Mouse (Mus musculus) G1E (cell line): ENCODE measurements around the gene Raph1. TPM values are rescaled to one million over a fixed set of nuclear protein-coding genes. Genes with fewer than 3 reads are reported as not detected.

Source experiments
- ATAC-seq: 2 replicates; pipeline ENCODE4 v1.8.0; 2016; ENCODE audit warnings: mild to moderate bottlenecking; ENCODE audit not compliant: insufficient number of reproducible peaks, poor library complexity, low FRiP score, severe bottlenecking; ENCODE audit errors: extremely low read depth
- DNase-seq: peaks from one replicate; pipeline ENCODE4 v3.0.0; 2012; ENCODE audit warnings: low spot score
- H3K27me3 ChIP-seq: 2 replicates; pipeline ENCODE4 v1.6.1; 2012; ENCODE audit warnings: mild to moderate bottlenecking, low read length, inconsistent platforms; ENCODE audit not compliant: insufficient read depth
- H3K36me3 ChIP-seq: replicated peaks from 2 replicates; pipeline ENCODE3; 2012; ENCODE audit warnings: mild to moderate bottlenecking, inconsistent platforms
- H3K4me1 ChIP-seq: 2 replicates; pipeline ENCODE4 v1.6.1; 2012; ENCODE audit warnings: low read depth, low read length, inconsistent platforms, mixed read lengths; ENCODE audit not compliant: insufficient read depth
- H3K4me3 ChIP-seq: 2 replicates; pipeline ENCODE4 v1.5.1; 2012; ENCODE audit warnings: low read depth, mild to moderate bottlenecking, inconsistent platforms, low read length, moderate library complexity, mixed read lengths
- H3K9me3 ChIP-seq: replicated peaks from 2 replicates; pipeline ENCODE4 v1.6.1; 2012; ENCODE audit warnings: inconsistent platforms
- CTCF ChIP-seq: IDR thresholded peaks from 2 replicates; pipeline ENCODE4 v1.5.1; 2012; ENCODE audit warnings: low read depth, low read length, inconsistent platforms, mixed read lengths
- GATA1 ChIP-seq: IDR thresholded peaks from 2 replicates; pipeline ENCODE4 v1.6.1; 2012; ENCODE audit warnings: borderline replicate concordance, low read length, inconsistent platforms, mixed read lengths
- GATA2 ChIP-seq: IDR thresholded peaks from 2 replicates; pipeline ENCODE4 v1.6.1; 2012; ENCODE audit warnings: low read depth, low read length, inconsistent platforms, borderline replicate concordance
- POLR2AphosphoS5 ChIP-seq: IDR thresholded peaks from 2 replicates; pipeline ENCODE4 v1.6.1; 2012; ENCODE audit warnings: low read depth, low read length, inconsistent platforms; ENCODE audit not compliant: insufficient replicate concordance
- TAL1 ChIP-seq: conservative IDR thresholded peaks from 2 replicates; pipeline ENCODE4 v1.6.1; 2012; ENCODE audit warnings: low read depth, low read length, inconsistent platforms, mixed read lengths
- polyA plus RNA-seq: library from polyadenylated mRNA; stranded (reverse); fragments of >175 nt; gene quantifications from 2 replicates; pipeline ENCODE4 v1.2.3, GENCODE M21; 2012
- total RNA-seq, 2 experiments: library from RNA; stranded (forward) in 1 of 2; stranded (reverse) in 1 of 2; fragments of 200-1000 nt in 1 of 2; fragments of >200 nt in 1 of 2; fragmentation: Nextera tagmentation in 1 of 2; gene quantifications; 2 replicates each; pipeline ENCODE4 v1.2.3; 2014 to 2017

The Raph1 gene
- 0.19 TPM in 1 of 2 replicates, not detected in the other for total RNA-seq (2014; fragmentation: Nextera tagmentation)
- total RNA-seq (2017): 0.23 and 0.49 TPM in 2 replicates
- polyA plus RNA-seq: 0.01 TPM in 1 of 2 replicates, not detected in the other

GRCm38 (mm10) chr1:60566631-60567311 lies at the start of gene Raph1:
Raph1 (minus strand) TSS chr1:60567104.
- peaks cover 10% of the 10 kb centered on the region for H3K4me1 ChIP-seq
- H3K4me3 ChIP-seq: peak within 1 kb of the TSS; percentile 68
- ATAC-seq (no peak), DNase-seq (peak; percentile 9)
- H3K36me3 ChIP-seq: no peaks in the 10 kb centered on the region
- H3K27me3 ChIP-seq: peaks cover 30% of the 10 kb centered on the region
- TF ChIP-seq GATA2: no peak
- peaks cover 4% of the 10 kb centered on the region; the same call in 1 of the 2 replicates for H3K9me3 ChIP-seq

GRCm38 (mm10) chr1:60615703-60616102 lies 48.8 kb upstream of the Raph1 start:
- H3K36me3 ChIP-seq: no peaks in the 10 kb centered on the region
- TF ChIP-seq TAL1: no peak
- TF ChIP-seq CTCF: no peak
- TF ChIP-seq POLR2AphosphoS5: no peak
- TF ChIP-seq GATA2: no peak
- no peak for TF ChIP-seq GATA1
- no peak for ATAC-seq
- H3K4me3 ChIP-seq: no peak overlapping the region
- H3K27me3 ChIP-seq: no peaks in the 10 kb centered on the region
- no peak for DNase-seq
- no peaks in the 10 kb centered on the region for H3K9me3 ChIP-seq
- H3K4me1 ChIP-seq: no peaks in the 10 kb centered on the region

GRCm38 (mm10) chr1:60614902-60615301 lies 48.0 kb upstream of the Raph1 start:
- Histone ChIP-seq H3K4me1 (no peaks in the 10 kb centered on the region), H3K4me3 (no peak overlapping the region), H3K9me3 (no peaks in the 10 kb centered on the region), H3K27me3 (no peaks in the 10 kb centered on the region), H3K36me3 (no peaks in the 10 kb centered on the region)
- DNase-seq (no peak), ATAC-seq (no peak)
- TF ChIP-seq TAL1: no peak

GRCm38 (mm10) chr1:60611968-60612367 lies 45.1 kb upstream of the Raph1 start:
- H3K4me1 ChIP-seq: no peaks in the 10 kb centered on the region
- TF ChIP-seq TAL1 (no peak), CTCF (no peak), GATA1 (no peak), POLR2AphosphoS5 (no peak), GATA2 (no peak)
- H3K9me3 ChIP-seq: no peaks in the 10 kb centered on the region
- no peak overlapping the region for H3K4me3 ChIP-seq
- no peaks in the 10 kb centered on the region for H3K36me3 ChIP-seq
- H3K27me3 ChIP-seq: no peaks in the 10 kb centered on the region; the same call in 1 of the 2 replicates
- ATAC-seq (no peak), DNase-seq (no peak)

- no peaks in the 10 kb centered on the region for H3K36me3 ChIP-seq
- H3K4me3 ChIP-seq: no peak overlapping the region
- no peaks in the 10 kb centered on the region for H3K4me1 ChIP-seq
- peaks cover 3% of the 10 kb centered on the region; the same call in 1 of the 2 replicates for H3K27me3 ChIP-seq
- DNase-seq (no peak), ATAC-seq (no peak)
- no peaks in the 10 kb centered on the region for H3K9me3 ChIP-seq
- TF ChIP-seq CTCF: no peak
- no peak for TF ChIP-seq GATA1
- TF ChIP-seq TAL1: no peak
- no peak for TF ChIP-seq POLR2AphosphoS5
- no peak for TF ChIP-seq GATA2
These were observed 43.7 kb upstream of the Raph1 start for GRCm38 (mm10) chr1:60610631-60611030.

- Histone ChIP-seq H3K4me3 (no peak overlapping the region), H3K9me3 (no peaks in the 10 kb centered on the region), H3K27me3 (peaks cover 6% of the 10 kb centered on the region; the same call in 1 of the 2 replicates), H3K36me3 (no peaks in the 10 kb centered on the region), H3K4me1 (no peaks in the 10 kb centered on the region)
- TF ChIP-seq GATA2: no peak
- no peak for TF ChIP-seq POLR2AphosphoS5
- TF ChIP-seq GATA1: no peak
- TF ChIP-seq CTCF: no peak
- no peak for TF ChIP-seq TAL1
- ATAC-seq (no peak), DNase-seq (no peak)
These were observed 42.3 kb upstream of the Raph1 start for GRCm38 (mm10) chr1:60609011-60609775.
